Mouse (Mus musculus) adrenal gland, postnatal 14 days (tissue): ENCODE results near the gene Alg10b. TPM values are rescaled to one million over a fixed set of nuclear protein-coding genes. Genes with fewer than 3 reads are reported as not detected.
"Not testable (repeated sequence)": the region's sequence is repeated elsewhere in the genome, so short reads cannot be mapped to it uniquely, and the experiment has no call there.

Source experiments
- DNase-seq: peaks from one replicate; pipeline ENCODE4 v3.0.0; 2021; ENCODE audit warnings: mixed read lengths
- long read RNA-seq, 2 experiments: library from polyadenylated mRNA; stranded (forward); transcript quantifications; one replicate each; pipeline ENCODE4 v2.0.0; 2021
- microRNA-seq, 2 experiments: library from miRNA; unstranded; fragments of <30 nt; microRNA quantifications; one replicate each; pipeline ENCODE4 v1.2.0; 2021
- total RNA-seq: library from RNA; stranded (reverse); gene quantifications from 2 replicates; pipeline ENCODE4 v1.2.3, GENCODE M21; 2021

The Alg10b gene
- 26.5 and 26.6 TPM in 2 replicates for total RNA-seq
- long read RNA-seq, experiment 1, full-length matches to known transcripts = 1 of 5 reads
- long read RNA-seq, experiment 1, partial matches to known transcripts = 0 of 5 reads
- long read RNA-seq, experiment 1, other reads (novel, unspliced or antisense) = 4 of 5 reads
- long read RNA-seq, experiment 2, partial matches to known transcripts = 0 of 1 reads
- long read RNA-seq, experiment 2, other reads (novel, unspliced or antisense) = 1 of 1 reads

- peak; percentile 93 for DNase-seq
These were observed at the start of gene Alg10b for GRCm38 (mm10) chr15:90223969-90224750. Alg10b (plus strand) TSS chr15:90224311.

- DNase-seq = not testable (repeated sequence)
These were observed 41.0 kb upstream of the Alg10b start for GRCm38 (mm10) chr15:90183108-90183507.

GRCm38 (mm10) chr15:90183511-90183910 is 40.6 kb upstream of the Alg10b start:
- no peak for DNase-seq

- no peak for DNase-seq
These were observed 39.4 kb upstream of the Alg10b start for GRCm38 (mm10) chr15:90184743-90185142.

GRCm38 (mm10) chr15:90189477-90189876 is 34.6 kb upstream of the Alg10b start:
- no peak for DNase-seq

GRCm38 (mm10) chr15:90213946-90214345 is 10.2 kb upstream of the Alg10b start:
- no peak for DNase-seq

- DNase-seq = peak; percentile 54
These were observed 9.2 kb upstream of the Alg10b start for GRCm38 (mm10) chr15:90214913-90215312.

- DNase-seq = peak; percentile 54
These were observed 1.0 kb downstream of the Alg10b start for GRCm38 (mm10) chr15:90225058-90225575.

GRCm38 (mm10) chr15:90237657-90238056 is 13.5 kb downstream of the Alg10b start:
- no peak for DNase-seq

- DNase-seq = no peak
These were observed 20.0 kb downstream of the Alg10b start for GRCm38 (mm10) chr15:90244081-90244480.

GRCm38 (mm10) chr15:90249694-90250093 is 25.6 kb downstream of the Alg10b start:
- no peak for DNase-seq

GRCm38 (mm10) chr15:90282876-90283275 is 58.8 kb downstream of the Alg10b start:
- DNase-seq = no peak

Small RNAs within 50 kb of the gene (microRNA-seq; reads per million reads assigned to microRNA genes)
- gene Mir7648 = 0.38 to 0.43 reads per million in 2 experiments
